Mouse (Mus musculus) embryonic fibroblast, embryonic 13.5 days (primary cell): Measurements from ENCODE around the gene Iqsec1.

Source experiments
- CTCF ChIP-seq: IDR thresholded peaks from 2 replicates; pipeline ENCODE4 v1.5.1; 2011; ENCODE audit warnings: mild to moderate bottlenecking, control low read depth, low read length, moderate library complexity, borderline replicate concordance; ENCODE audit not compliant: insufficient read depth
- POLR2A ChIP-seq: IDR thresholded peaks from 2 replicates; pipeline ENCODE4 v1.6.1; 2011; ENCODE audit warnings: low read depth, mild to moderate bottlenecking, control low read depth, low read length, moderate library complexity

- TF ChIP-seq POLR2A (no peak), CTCF (no peak)
Measured at GRCm38 (mm10) chr6:90711476-90712035, 276.9 kb downstream of the Iqsec1 start.
